Mouse (Mus musculus) heart, postnatal 0 days (tissue): Measurements from ENCODE around the gene Armh3.

Experiments
- CTCF ChIP-seq: IDR thresholded peaks from 2 replicates; pipeline ENCODE4 v1.5.1; 2016; ENCODE audit warnings: antibody characterized with exemption, control low read depth, low read depth
- EP300 ChIP-seq: IDR thresholded peaks from 2 replicates; pipeline ENCODE4 v1.6.1; 2016; ENCODE audit warnings: antibody characterized with exemption, low read depth

DNA sequence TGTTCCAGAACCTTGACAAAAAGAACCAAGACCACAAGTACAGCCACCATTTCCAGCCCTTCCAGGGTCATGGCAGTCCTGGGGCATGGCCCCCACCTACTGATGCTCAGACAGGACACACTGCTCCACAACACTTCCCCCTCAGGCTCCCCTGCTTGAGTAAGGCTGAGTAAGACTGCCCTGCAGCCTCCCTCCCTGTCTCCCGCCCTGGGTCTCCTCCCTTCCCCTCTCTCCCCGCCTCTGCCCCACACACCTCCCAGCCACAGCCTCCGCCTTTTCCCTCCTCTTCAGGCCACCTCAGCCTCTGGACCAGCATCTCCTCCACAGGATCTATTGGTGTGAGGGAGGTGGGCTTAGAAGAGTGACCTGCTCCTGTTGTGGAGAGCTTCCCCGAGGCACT lies 194.9 kb downstream of the Armh3 start:
- TF ChIP-seq CTCF (no peak), EP300 (no peak)
